Mouse (Mus musculus): ENCODE measurements around the gene B3gnt4. TPM values are rescaled to one million over a fixed set of nuclear protein-coding genes. Genes with fewer than 3 reads are reported as not detected.
A peak's percentile ranks its signal among the peaks of the same experiment; 100 is the strongest.

The B3gnt4 gene
- polyA plus RNA-seq, 1 experiment from 2014 or later, result 0.51 TPM

DNA sequence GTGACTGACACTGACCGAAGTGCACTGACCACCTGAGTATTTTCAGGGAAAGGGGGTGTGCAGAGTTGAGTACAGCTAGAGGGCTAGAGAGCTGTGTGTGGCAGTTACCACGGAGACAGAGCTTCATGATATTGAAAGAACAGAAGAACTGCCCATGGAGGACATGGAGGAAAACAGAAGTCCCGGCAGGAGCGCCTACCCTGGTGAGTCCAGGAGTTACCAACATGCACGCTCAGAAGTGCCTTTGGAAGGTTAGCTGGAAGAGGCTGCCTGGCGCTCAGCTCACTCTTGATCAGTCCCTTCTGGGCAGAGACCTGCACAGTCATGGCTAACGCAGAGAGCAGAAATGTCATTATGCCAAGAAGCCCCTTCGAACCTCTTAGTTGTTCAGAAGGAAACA lies 19.8 kb downstream of the B3gnt4 start:
- ATAC-seq (ENCODE audit: insufficient read depth, low FRiP score, low read depth), result no peak
- no peak overlapping the region for H3K4me2 ChIP-seq
- no peak overlapping the region for H3K4me3 ChIP-seq (replicated peaks)
- H3K9ac ChIP-seq, result no peak overlapping the region
- no peak overlapping the region for H3K27ac ChIP-seq
- H3K4me1 ChIP-seq, result no peaks in the 10 kb centered on the region
- 86% methylated on average over 8 of the region's 8 CpGs for WGBS
- no peaks in the 10 kb centered on the region for H3K9me3 ChIP-seq
- peaks cover 24% of the 10 kb centered on the region for H3K36me3 ChIP-seq
- H3K27me3 ChIP-seq (replicated peaks), result no peaks in the 10 kb centered on the region

GRCm38 (mm10) chr5:123533801-123534200 lies 23.5 kb downstream of the B3gnt4 start:
- no peaks in the 10 kb centered on the region for H3K4me1 ChIP-seq
- H3K27me3 ChIP-seq (replicated peaks), result no peaks in the 10 kb centered on the region
- H3K27ac ChIP-seq, result no peak overlapping the region
- no peak overlapping the region for H3K4me2 ChIP-seq
- H3K4me3 ChIP-seq (replicated peaks), result no peak overlapping the region
- H3K9me3 ChIP-seq, result no peaks in the 10 kb centered on the region
- 94% methylated on average over 10 of the region's 10 CpGs for WGBS
- peaks cover 28% of the 10 kb centered on the region for H3K36me3 ChIP-seq
- H3K9ac ChIP-seq, result no peak overlapping the region
- ATAC-seq (ENCODE audit: insufficient read depth, low FRiP score, low read depth), result no peak

GRCm38 (mm10) chr5:123555693-123556092 lies 45.4 kb downstream of the B3gnt4 start:
- Histone ChIP-seq H3K9me3 (no peaks in the 10 kb centered on the region), H3K27ac (no peak overlapping the region), H3K9ac (no peak overlapping the region), H3K36me3 (peaks cover 5% of the 10 kb centered on the region; the same call in 1 of the 2 replicates), H3K4me2 (no peak overlapping the region), H3K27me3 (replicated peaks) (no peaks in the 10 kb centered on the region), H3K4me3 (replicated peaks) (no peak overlapping the region), H3K4me1 (no peaks in the 10 kb centered on the region)
- 81% methylated on average over 7 of the region's 7 CpGs for WGBS
- ATAC-seq (ENCODE audit: insufficient read depth, low FRiP score, low read depth), result peak; percentile 53; the same call in 1 of the 2 replicates

- Histone ChIP-seq H3K36me3 (peaks cover 9% of the 10 kb centered on the region; the same call in 1 of the 2 replicates), H3K4me2 (no peak overlapping the region), H3K9me3 (no peaks in the 10 kb centered on the region), H3K9ac (no peak overlapping the region), H3K4me1 (no peaks in the 10 kb centered on the region), H3K27ac (no peak overlapping the region), H3K4me3 (replicated peaks) (no peak overlapping the region), H3K27me3 (replicated peaks) (no peaks in the 10 kb centered on the region)
- no peak for ATAC-seq (ENCODE audit: insufficient read depth, low FRiP score, low read depth)
- WGBS, result 71% methylated on average over 2 of the region's 2 CpGs
Observed at GRCm38 (mm10) chr5:123556451-123556850, 46.2 kb downstream of the B3gnt4 start.

DNA sequence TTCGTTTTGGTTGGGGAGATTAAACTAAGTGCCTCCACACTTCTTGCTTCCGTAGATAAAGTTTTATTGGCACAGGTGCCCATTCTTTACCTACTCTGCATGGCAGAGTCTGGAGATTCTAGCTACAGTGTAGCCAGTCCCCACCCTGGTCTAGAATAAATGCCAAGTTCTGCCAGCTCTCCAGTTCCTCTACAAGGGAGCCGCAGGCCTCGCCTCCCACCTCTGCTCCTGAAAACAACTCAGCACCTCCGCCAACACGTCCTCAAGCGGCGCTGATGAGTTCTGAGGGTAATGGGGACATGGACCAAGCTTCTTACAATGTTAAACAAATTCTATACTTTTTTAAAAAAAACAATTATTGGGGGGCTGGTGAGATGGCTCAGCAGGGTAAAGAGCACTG lies 49.3 kb downstream of the B3gnt4 start:
- 89% methylated on average over 8 of the region's 8 CpGs for WGBS
- ATAC-seq (ENCODE audit: insufficient read depth, low FRiP score, low read depth), result no peak
- no peak overlapping the region for H3K4me2 ChIP-seq
- H3K9me3 ChIP-seq, result no peaks in the 10 kb centered on the region
- H3K27ac ChIP-seq, result no peak overlapping the region
- no peaks in the 10 kb centered on the region for H3K4me1 ChIP-seq
- no peak overlapping the region for H3K9ac ChIP-seq
- H3K36me3 ChIP-seq, result peaks cover 35% of the 10 kb centered on the region; the same call in 1 of the 2 replicates
- H3K4me3 ChIP-seq (replicated peaks), result no peak overlapping the region
- H3K27me3 ChIP-seq (replicated peaks), result no peaks in the 10 kb centered on the region

DNA sequence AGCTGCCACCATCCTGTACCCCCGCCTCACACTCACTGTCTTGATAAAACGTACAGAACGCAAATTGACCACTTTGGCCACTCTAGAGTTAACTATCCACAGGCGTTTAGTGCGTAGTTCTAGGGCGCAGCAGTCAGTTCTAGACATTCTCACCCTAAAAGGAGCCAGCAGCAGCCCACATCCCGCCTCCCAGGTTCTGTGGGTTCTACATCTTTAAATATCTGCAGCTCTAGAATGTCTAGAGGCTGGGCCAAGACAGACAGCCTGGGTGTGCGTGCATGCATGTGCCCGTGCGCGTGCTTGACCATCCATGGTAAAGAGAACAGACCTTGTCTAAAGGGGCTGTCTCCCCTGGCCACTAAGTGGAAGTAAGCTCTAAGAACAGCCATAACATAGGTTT lies 50.9 kb downstream of the B3gnt4 start:
- Histone ChIP-seq H3K4me1 (no peaks in the 10 kb centered on the region), H3K9ac (no peak overlapping the region), H3K27me3 (replicated peaks) (no peaks in the 10 kb centered on the region), H3K36me3 (peaks cover 40% of the 10 kb centered on the region; the same call in 1 of the 2 replicates), H3K27ac (no peak overlapping the region), H3K9me3 (no peaks in the 10 kb centered on the region), H3K4me3 (replicated peaks) (no peak overlapping the region), H3K4me2 (no peak overlapping the region)
- WGBS, result 92% methylated on average over 11 of the region's 11 CpGs
- no peak for ATAC-seq (ENCODE audit: insufficient read depth, low FRiP score, low read depth)

Small RNAs within 50 kb of the gene (microRNA-seq; reads per million reads assigned to microRNA genes)
- 0.97 reads per million for gene Mir7647

Other genes with a start within 250 kb of the B3gnt4 start
- gene Bcl7a, start 166.6 kb upstream of the B3gnt4 start, polyA plus RNA-seq (2015; fragmentation: Nextera tagmentation; extraction: Ambion mirVana), result 19.9 and 21.0 TPM in 2 replicates
- 19.1 and 24.4 TPM in 2 replicates for gene Mlxip, start 115.7 kb upstream of the B3gnt4 start, polyA plus RNA-seq (2015; fragmentation: Nextera tagmentation; extraction: Ambion mirVana)
- 0.06 TPM in 1 of 2 replicates, not detected in the other for gene Lrrc43, start 21.2 kb upstream of the B3gnt4 start, polyA plus RNA-seq (2015; fragmentation: Nextera tagmentation; extraction: Ambion mirVana)
- gene Il31, start 21.0 kb upstream of the B3gnt4 start, polyA plus RNA-seq (2015; fragmentation: Nextera tagmentation; extraction: Ambion mirVana), result not detected in 2 replicates
- gene Diablo, start 13.7 kb downstream of the B3gnt4 start, polyA plus RNA-seq (2015; fragmentation: Nextera tagmentation; extraction: Ambion mirVana), result 100 and 103 TPM in 2 replicates
- 7.5 and 8.2 TPM in 2 replicates for gene Gm49027, start 15.0 kb downstream of the B3gnt4 start, polyA plus RNA-seq (2015; fragmentation: Nextera tagmentation; extraction: Ambion mirVana)
- gene Vps33a, start 62.6 kb downstream of the B3gnt4 start, polyA plus RNA-seq (2015; fragmentation: Nextera tagmentation; extraction: Ambion mirVana), result 22.7 and 23.3 TPM in 2 replicates
- 41.3 and 41.4 TPM in 2 replicates for gene Clip1, start 174.2 kb downstream of the B3gnt4 start, polyA plus RNA-seq (2015; fragmentation: Nextera tagmentation; extraction: Ambion mirVana)
- gene Zcchc8, start 210.6 kb downstream of the B3gnt4 start, polyA plus RNA-seq (2015; fragmentation: Nextera tagmentation; extraction: Ambion mirVana), result 65.8 and 73.7 TPM in 2 replicates
- 111 and 117 TPM in 2 replicates for gene Rsrc2, start 239.0 kb downstream of the B3gnt4 start, polyA plus RNA-seq (2015; fragmentation: Nextera tagmentation; extraction: Ambion mirVana)
- 22.7 and 24.9 TPM in 2 replicates for gene Kntc1, start 239.3 kb downstream of the B3gnt4 start, polyA plus RNA-seq (2015; fragmentation: Nextera tagmentation; extraction: Ambion mirVana)

Data from stomach, embryonic 15.5 days (tissue).